Mouse (Mus musculus) small intestine, adult 2 months (tissue): ENCODE results near the gene Ntrk3.

ENCODE experiments used
- CTCF ChIP-seq: fragments of 200-500 bp; IDR thresholded peaks from 2 replicates; pipeline ENCODE4 v1.5.1; 2012; ENCODE audit warnings: low read depth, mild to moderate bottlenecking, control low read depth, inconsistent platforms, low read length, moderate library complexity, mixed read lengths; ENCODE audit not compliant: insufficient replicate concordance, insufficient read length; ENCODE audit errors: extremely low read depth
- POLR2A ChIP-seq: fragments of 200-500 bp; IDR thresholded peaks from 2 replicates; pipeline ENCODE4 v1.6.1; 2012; ENCODE audit warnings: low read depth, mild to moderate bottlenecking, control low read depth, inconsistent platforms, low read length, moderate library complexity

GRCm38 (mm10) chr7:78382126-78382525, 355.7 kb downstream of the Ntrk3 start:
- TF ChIP-seq CTCF (no peak), POLR2A (no peak)
